Mouse (Mus musculus): ENCODE results near the gene Ptbp3.

Gene Ptbp3

DNA sequence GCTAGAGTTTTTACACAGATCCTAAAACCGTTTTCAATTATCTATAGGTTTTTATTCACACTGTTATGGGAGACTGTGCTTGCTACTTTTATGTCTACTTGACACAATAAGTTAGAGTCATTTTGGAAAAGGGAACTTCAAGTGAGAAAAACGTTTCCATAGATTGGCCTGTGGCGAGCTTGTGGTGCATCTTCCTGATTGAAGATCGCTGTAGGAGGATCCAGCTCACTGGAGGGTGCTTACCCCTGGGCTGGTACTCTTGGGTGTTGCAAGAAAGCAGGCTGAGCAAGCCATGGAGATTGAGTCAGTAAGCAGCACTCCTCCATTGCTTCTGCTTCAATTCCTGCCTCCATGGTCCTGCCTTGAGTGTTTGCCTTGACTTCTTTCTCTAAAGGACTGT is 113.2 kb downstream of the Ptbp3 start:
- no peak for DNase-seq (ENCODE audit: low spot score)

DNA sequence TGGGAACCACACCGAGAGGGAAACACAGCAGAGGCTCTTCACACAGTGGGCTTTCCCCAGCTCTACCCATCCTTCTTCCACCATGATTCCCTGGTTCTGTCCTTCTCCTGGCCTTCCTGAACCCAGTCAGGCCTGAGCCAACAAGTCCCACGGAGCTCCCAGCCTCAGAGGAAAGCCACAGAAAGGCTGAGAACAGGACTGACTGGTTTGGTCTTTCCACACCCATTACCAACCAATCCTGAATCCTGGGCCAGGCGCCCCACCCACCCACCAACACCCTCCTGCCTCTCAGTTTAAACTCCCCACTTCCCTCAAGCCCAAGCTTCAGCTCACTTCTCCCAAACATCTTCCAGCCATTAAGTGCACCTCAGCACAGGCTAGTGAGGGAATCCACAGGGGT is 115.1 kb downstream of the Ptbp3 start:
- no peak for DNase-seq (ENCODE audit: low spot score)

DNA sequence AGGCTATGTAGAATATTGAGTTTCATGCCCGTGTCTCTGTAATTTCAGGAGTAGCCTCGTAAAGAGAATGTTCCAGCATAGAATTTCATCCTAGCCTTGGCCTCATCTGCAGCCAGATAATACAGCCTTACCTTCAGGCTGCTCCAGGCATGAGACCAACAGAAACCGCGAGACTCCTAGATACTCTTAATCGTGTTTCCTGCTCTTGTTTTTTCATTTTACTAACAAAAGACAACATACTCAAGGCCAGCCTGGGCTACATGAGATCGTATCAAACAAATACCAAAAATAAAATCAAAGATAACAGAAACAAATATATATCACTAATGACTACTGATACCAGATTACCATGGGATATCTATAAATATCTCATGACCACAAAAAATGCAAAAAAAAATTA is 120.0 kb downstream of the Ptbp3 start:
- no peak for DNase-seq (ENCODE audit: low spot score)

DNA sequence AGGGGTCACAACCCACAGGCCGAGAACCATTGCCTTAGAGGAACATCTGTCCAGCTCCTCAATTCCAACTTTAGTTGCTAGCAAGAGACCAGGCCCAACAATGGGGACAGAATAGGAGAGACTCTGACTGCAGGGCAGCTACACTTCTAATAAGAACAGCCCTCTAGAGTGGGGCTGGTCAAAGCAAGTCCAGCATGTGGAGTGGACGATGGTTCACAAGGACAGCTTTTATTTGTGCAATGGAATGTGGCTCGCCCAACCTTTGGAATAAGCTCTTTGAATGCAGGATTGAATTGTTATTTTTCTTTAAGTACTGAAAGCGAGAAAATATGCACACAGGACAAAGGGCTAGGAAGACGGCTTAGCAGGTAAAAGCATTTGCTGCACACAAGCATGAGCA is 122.7 kb downstream of the Ptbp3 start:
- no peak for DNase-seq (ENCODE audit: low spot score)

DNA sequence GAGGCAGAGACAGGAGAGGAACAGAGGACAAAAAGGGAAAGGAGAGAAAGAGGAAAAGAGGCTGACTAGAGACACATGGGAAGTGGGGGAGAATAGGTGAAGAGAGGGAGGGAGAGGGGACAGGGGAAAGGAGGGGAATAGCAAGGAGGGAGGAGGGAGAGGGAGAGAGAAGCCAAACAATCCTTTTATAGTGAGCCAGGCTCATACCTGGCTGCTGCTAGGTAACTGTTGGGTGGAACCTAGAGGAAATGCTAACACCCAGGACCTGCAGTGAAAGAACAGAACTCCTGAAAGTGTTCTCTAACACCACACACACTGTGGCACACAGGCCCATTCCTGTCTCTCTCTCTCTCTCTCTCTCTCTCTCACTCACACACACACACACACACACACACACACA is 126.4 kb downstream of the Ptbp3 start:
- no peak for DNase-seq (ENCODE audit: low spot score)

DNA sequence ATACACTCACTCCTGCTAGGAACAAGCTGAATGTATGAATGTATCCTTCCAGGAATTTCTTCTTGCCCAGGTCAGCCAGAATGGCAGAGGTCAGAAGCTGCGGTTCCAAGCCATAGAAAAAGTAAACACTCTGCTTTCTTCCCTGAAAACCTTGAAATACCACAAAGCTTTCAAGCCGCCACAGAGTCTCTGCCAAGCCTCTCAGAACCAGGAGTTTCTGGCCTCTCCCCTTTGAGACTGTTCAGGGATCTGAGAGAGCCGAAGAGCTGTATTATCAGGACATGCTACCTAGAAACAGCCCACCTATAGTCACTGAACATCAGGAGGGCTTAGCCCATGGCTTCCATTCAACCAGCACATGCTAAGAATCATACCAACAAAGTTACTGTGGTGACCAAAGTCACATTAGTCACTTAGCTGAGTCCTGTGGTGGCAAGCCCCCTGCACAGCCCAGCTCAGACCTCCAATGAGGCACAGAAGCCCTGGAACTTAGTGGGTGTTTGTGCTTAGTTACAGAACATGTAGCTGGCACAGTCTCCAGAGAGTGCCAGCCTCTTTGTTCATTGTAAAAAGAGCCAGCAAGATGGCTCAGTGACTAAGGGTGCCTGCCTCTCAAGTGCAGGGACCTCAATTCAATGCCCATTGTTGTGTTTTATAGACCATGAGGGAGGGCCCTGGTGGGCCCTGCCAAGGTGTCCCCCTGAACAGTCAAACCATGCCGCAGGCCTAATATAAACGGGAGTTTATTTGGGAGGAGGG is 127.0 kb downstream of the Ptbp3 start:
- no peak for DNase-seq (ENCODE audit: low spot score)

All from ovary, postnatal 10 days (tissue).